Mouse (Mus musculus): ENCODE measurements around the gene Hist2h3c2.
"Not testable (repeated sequence)": the region's sequence is repeated elsewhere in the genome, so short reads cannot be mapped to it uniquely, and the experiment has no call there.

The Hist2h3c2 gene

GRCm38 (mm10) chr3:96231758-96232120, 7.2 kb downstream of the Hist2h3c2 start:
- DNase-seq, result no peak

DNA sequence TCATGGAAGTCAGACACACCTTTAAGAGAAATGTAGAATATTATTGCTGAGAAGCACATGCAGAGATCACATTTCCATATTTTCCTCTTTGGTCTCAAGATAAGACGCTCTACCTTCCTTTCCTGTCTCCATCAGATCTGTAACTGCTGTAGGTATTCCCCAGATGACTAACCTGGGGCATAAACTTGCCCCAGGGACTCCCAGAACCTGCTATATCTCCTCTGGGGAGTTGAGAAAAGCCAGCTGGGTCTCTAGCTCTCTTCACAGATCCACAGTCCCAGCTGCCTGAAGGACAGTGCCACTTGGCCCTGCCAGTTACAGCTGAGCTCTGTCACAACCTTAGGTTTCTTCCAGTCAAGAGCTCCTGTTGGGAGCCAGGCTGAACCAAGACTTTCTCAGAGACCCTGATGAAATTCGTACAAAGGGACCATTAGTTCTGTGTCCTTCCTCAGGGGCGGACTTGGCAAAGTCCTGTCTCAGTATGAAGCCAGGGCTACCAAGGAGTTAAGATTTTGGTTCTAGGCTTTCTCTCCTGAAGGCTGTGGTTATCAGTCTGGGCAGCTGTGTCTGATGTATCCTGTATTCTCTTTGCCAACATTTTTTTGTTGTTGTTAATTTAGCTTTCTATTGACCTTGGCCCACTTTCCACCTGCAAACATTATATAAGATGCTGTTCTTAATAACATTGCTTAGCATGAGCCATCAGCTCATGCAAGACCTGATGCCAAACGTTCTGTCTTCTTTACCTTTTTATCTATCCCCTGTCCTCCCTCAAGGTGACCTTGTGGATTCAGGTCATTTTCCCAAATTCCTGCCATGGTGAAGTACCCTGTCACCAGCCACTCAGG, 7.8 kb downstream of the Hist2h3c2 start:
- DNase-seq, result no peak

DNA sequence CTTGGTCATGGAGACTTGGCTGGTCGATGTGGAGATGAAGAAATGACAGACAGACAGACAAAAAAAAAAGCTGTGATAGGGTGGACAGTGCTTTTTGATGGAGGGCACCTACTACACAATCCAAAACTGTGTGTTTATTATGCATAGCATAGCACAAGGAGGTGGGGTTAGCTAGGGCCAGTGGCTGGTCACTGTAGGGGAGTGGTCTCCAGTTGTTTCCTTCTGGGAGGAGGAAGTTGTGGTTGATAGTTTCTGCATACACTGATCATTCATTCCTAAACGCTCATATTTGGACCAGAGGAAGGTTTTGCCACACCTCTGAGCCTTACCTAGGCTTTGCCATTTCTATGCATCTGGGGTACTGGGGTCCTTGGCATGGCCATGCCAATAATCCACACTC, 8.5 kb downstream of the Hist2h3c2 start:
- no peak for DNase-seq

DNA sequence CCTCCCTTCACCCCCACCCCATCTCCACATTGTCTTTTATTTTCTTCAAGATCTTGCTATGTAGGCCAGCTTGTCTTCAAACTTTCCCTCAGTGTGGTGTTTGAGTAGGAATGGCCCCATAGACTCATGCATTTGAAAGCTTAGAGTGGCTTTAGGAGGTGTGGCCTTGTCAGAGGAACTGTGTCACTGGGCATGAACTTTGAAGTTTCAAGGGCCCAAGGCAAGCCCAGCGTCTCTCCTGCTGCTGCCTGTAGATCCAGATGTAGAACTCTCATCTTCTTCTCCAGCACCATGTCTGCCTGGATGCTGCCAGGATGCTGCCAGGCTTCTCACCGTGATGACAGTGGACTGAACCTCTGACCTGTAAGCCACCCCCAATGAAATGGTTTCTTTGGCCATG, 10.1 kb downstream of the Hist2h3c2 start:
- DNase-seq, result no peak

- no peak for DNase-seq
These were observed 12.0 kb downstream of the Hist2h3c2 start for GRCm38 (mm10) chr3:96226695-96227648.

GRCm38 (mm10) chr3:96225421-96225820, 13.5 kb downstream of the Hist2h3c2 start:
- DNase-seq, result no peak

DNA sequence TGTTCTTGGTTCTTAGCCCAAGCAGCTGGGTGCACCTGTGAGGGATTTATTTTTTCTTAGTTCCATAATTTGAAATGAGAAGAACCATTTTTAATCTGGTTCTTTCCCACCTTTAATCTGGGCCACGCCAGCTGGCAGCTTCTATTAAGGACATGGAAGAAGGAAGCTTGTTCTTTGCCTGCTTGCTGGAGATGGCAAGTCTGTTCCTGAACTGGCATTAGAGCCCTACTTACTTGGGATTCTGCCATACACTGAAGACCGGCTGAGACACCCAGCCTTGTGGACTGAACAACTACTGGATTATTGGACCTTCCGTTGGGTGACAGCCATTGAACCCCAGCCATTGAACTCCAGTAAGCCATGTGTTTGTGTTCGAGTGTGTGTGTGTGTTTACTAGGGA, 16.2 kb downstream of the Hist2h3c2 start:
- no peak for DNase-seq

GRCm38 (mm10) chr3:96221640-96222038, 17.3 kb downstream of the Hist2h3c2 start:
- DNase-seq, result no peak

DNA sequence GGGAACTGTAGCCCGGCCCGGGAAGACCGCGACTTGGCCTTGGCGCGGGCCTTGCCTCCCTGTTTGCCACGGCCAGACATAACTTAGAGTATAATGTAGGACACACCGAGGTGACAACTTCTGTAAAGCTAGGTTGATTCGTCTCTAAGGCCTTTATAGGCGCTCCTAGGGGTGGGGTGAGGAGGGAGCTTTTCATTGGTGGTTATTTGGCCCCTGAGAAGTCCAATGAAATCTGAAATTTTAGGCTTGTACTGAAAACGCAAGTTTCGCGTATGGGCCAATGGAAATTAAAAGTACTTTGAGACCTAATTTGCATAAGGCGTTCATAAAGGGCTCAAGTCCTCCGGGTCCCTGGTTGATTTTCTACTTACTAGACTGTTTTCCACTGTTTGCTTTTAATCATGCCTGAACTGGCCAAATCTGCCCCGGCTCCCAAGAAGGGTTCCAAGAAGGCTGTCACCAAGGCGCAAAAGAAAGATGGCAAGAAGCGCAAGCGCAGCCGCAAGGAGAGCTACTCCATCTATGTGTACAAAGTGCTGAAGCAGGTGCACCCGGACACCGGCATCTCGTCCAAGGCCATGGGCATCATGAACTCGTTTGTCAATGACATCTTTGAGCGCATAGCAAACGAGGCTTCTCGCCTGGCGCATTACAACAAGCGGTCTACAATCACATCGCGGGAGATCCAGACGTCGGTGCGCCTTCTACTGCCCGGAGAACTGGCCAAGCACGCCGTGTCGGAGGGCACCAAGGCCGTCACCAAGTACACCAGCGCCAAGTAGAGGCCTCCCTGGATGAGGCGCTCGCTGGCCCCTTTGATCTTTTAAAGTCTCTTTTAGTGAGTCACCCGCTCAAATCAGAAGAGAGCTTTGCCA, 17.9 kb downstream of the Hist2h3c2 start, which contains the start of the genes Hist2h2ac and Hist2h2be:
TSS of gene Hist2h2ac (minus strand) at position 116 of the 875 bp plus-strand sequence.
TSS of gene Hist2h2be (plus strand) at position 355 of the 875 bp plus-strand sequence.
- DNase-seq, result peak; percentile 84

GRCm38 (mm10) chr3:96220131-96220764, 18.7 kb downstream of the Hist2h3c2 start:
- DNase-seq, result not testable (repeated sequence)

- DNase-seq, result peak; percentile 71
These were observed 19.2 kb downstream of the Hist2h3c2 start, which contains the start of the genes Bola1 and Hist2h2ab for GRCm38 (mm10) chr3:96219661-96220130. Bola1 (minus strand) TSS chr3:96219709. Hist2h2ab (plus strand) TSS chr3:96219865.

DNA sequence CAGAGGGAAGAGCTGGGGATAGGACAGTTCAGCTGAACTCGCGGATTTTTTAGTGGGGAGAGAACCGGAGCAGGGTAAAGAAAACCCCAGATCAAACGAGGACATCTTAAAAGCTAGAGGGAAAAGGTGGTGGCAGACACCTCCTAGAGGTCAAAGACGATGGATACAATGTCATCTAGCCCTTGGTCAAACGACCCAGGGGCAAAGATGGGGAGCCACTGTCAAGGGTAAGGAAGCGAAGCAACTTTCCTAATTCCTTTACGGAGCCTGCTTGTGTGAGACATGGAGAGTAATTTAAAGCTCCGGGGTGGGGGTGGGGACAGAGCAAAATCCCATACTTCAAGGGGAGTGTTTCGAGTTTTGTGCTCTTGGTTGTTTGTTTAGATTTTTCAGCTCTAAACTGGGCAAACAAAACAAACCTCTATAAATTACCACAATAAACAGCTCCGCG, 19.7 kb downstream of the Hist2h3c2 start:
- DNase-seq, result peak; percentile 32

DNA sequence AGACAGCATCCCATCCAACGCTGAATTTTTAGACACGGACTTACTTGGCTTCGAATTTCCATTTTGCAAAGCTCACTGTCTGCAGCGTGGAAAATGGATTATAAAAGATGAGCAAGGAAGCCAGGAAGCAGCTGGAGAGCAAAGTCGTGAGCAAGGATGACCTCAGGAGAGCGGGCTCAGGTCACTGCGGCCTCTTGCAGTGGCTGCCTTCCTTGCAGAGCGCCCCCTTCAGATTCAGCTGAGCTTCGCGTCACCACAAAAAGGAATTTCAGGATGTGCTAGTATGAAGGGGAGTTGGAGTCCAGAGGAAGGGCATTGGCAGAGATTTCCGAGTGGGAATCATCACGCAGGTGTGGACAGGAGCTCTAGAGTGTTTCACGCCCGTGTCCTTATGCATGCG, 29.7 kb downstream of the Hist2h3c2 start:
- no peak for DNase-seq

DNA sequence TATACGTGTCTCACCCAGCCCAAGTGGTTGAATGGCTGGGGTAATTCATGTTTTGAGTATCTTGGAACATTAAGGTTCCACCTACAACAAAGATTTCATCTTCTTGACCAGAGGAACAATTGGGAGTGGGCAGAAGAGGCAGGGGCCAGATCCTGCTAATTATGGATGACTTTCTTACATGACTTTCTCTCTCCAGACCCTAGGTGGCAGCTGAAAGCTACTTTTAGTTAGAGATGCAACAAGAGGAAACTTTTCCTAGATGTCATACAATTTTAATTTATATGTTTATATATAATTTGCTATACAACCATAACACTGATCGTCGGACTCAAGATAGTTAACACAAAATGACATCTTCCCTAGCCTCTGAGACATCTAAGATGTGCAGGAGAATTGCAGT, 31.1 kb downstream of the Hist2h3c2 start:
- no peak for DNase-seq

- DNase-seq, result no peak
These were observed 39.2 kb downstream of the Hist2h3c2 start for GRCm38 (mm10) chr3:96199731-96200130.

- DNase-seq, result not testable (repeated sequence)
These were observed 40.2 kb downstream of the Hist2h3c2 start for GRCm38 (mm10) chr3:96198601-96199251.

DNA sequence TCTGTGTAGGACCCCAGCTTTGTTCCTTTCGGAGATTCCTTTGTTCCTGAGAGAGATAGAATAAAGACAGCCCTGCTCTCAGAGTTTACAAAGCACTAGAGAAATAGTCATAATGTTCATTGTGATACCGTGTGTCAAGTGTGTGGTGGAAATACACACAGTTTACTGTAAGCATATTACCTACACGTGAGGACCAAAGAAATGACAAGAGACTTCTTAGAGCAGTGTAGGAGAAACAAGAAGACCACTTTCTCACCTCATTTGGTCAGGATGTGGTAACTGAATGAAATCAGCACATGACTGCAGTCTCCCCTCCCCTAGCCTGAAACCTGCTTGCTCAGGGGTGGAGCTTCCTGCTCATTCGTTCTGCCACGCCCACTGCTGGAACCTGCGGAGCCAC, 40.7 kb downstream of the Hist2h3c2 start:
- DNase-seq, result no peak

- peak; percentile 87 for DNase-seq
These were observed 41.7 kb downstream of the Hist2h3c2 start for GRCm38 (mm10) chr3:96197129-96197749.

GRCm38 (mm10) chr3:96196437-96197128, 42.3 kb downstream of the Hist2h3c2 start:
- no peak for DNase-seq

Measured in cerebellum, adult 11 months (tissue).